Mouse (Mus musculus) neural tube, embryonic 14.5 days (tissue): ENCODE results near the gene Ankrd34a. TPM values are rescaled to one million over a fixed set of nuclear protein-coding genes. Genes with fewer than 3 reads are reported as not detected.

Experiments used
- ATAC-seq: fragments of 200-750 bp; cut with Nextera tagmentation; 2 replicates; pipeline ENCODE4 v1.8.0; 2017; ENCODE audit warnings: low read depth, mild to moderate bottlenecking, moderate TSS enrichment, moderate library complexity
- H3K27ac ChIP-seq: fragments of 300-500 bp; sonication (generic); 2 replicates; pipeline ENCODE4 v1.5.1; 2014; ENCODE audit warnings: low read depth, mild to moderate bottlenecking, control low read depth, low read length, moderate library complexity, mixed read lengths
- H3K27me3 ChIP-seq: fragments of 300-500 bp; sonication (generic); 2 replicates; pipeline ENCODE4 v1.6.1; 2014; ENCODE audit warnings: low read length; ENCODE audit not compliant: control insufficient read depth, insufficient read depth
- H3K36me3 ChIP-seq: fragments of 300-500 bp; sonication (generic); 2 replicates; pipeline ENCODE4 v1.6.1; 2014; ENCODE audit warnings: low read length, mixed read lengths; ENCODE audit not compliant: control insufficient read depth, insufficient read depth
- H3K4me1 ChIP-seq: fragments of 300-500 bp; sonication (generic); 2 replicates; pipeline ENCODE4 v1.6.1; 2014; ENCODE audit warnings: low read length; ENCODE audit not compliant: control insufficient read depth, insufficient read depth
- H3K4me2 ChIP-seq: fragments of 300-500 bp; sonication (generic); 2 replicates; pipeline ENCODE4 v1.6.1; 2014; ENCODE audit warnings: mild to moderate bottlenecking, low read depth, low read length, control low read depth
- H3K4me3 ChIP-seq: fragments of 300-500 bp; sonication (generic); 2 replicates; pipeline ENCODE4 v1.5.1; 2014; ENCODE audit warnings: low read depth, low read length, control low read depth, mixed read lengths
- H3K9ac ChIP-seq: fragments of 300-500 bp; sonication (generic); replicated peaks from 2 replicates; pipeline ENCODE4 v1.6.1; 2014; ENCODE audit warnings: low read depth, mild to moderate bottlenecking, control low read depth, low read length, mixed read lengths
- H3K9me3 ChIP-seq: fragments of 300-500 bp; sonication (generic); 2 replicates; pipeline ENCODE4 v1.6.1; 2016; ENCODE audit warnings: low read length; ENCODE audit not compliant: control insufficient read depth
- WGBS: fragments of 180-500 bp; shearing (Covaris S2); extraction: QIAGEN DNeasy Blood & Tissue Kit; methylation state at CpG from one replicate; pipeline ENCODE4 v1.1.7; 2014; 5-methylcytosine and 5-hydroxymethylcytosine counted together
- polyA plus RNA-seq: library from polyadenylated mRNA; unstranded; fragments of >200 nt; fragmentation: Nextera tagmentation; extraction: Ambion mirVana; gene quantifications from 2 replicates; pipeline ENCODE4 v1.2.1, GENCODE M21; 2014

Gene Ankrd34a
- polyA plus RNA-seq = 18.6 and 21.0 TPM in 2 replicates

DNA sequence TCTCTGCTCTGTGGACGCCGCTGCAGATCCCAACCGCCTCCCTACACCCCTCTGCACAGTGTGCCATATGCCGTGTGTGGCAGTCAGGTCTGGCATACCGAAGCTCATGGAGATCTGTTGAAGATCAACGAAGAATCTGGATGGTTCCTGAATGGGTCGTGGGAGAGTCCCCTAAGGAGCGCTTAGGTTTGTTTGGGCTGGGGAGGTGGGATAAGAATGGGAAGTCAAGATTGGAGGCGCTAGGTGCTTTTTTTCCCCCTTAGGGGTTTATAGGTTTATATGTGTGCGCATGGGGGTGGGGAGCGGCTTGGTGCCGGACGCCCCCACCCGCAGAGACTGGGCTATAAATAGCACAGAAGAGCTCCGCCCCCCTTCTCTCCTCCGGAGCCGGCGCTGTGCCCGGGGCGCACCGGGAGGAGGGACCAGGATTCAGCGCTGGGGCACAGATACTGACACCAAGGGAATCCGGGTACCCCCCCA, at the start of gene Ankrd34a:
Gene Ankrd34a (plus strand): TSS at position 409 of the 480 bp plus-strand sequence.
- H3K4me2 ChIP-seq = peak within 1 kb of the TSS; percentile 64
- H3K27ac ChIP-seq = peak within 1 kb of the TSS; percentile 75; the same call in 1 of the 2 replicates
- H3K4me1 ChIP-seq = peaks cover 31% of the 10 kb centered on the region
- H3K36me3 ChIP-seq = no peaks in the 10 kb centered on the region
- peak within 1 kb of the TSS; percentile 54 for H3K4me3 ChIP-seq
- peak within 1 kb of the TSS; percentile 69 for H3K9ac ChIP-seq
- under 1% methylated on average over 16 of the region's 23 CpGs for WGBS
- H3K27me3 ChIP-seq = no peaks in the 10 kb centered on the region
- no peak for ATAC-seq
- no peaks in the 10 kb centered on the region for H3K9me3 ChIP-seq

DNA sequence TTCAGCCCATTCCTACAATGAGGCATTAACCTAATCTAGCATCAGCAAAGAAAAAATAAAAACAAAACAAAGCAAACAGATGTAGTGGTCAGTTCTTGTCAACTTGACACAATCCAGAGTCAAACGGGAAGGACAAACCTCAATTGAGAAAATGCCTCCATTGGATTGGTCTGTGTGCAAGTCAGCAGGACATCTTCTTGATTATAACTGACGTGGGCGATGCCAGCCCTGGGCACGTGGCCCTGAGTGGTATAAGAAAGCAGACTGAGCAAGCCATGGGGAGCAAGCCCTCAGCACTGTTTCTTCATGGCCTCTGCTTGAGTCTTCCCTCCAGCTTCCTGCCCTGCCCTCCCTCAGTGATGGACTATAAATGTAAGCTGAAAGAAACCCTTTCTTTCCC, 49.6 kb upstream of the Ankrd34a start:
- H3K9ac ChIP-seq = no peak overlapping the region

DNA sequence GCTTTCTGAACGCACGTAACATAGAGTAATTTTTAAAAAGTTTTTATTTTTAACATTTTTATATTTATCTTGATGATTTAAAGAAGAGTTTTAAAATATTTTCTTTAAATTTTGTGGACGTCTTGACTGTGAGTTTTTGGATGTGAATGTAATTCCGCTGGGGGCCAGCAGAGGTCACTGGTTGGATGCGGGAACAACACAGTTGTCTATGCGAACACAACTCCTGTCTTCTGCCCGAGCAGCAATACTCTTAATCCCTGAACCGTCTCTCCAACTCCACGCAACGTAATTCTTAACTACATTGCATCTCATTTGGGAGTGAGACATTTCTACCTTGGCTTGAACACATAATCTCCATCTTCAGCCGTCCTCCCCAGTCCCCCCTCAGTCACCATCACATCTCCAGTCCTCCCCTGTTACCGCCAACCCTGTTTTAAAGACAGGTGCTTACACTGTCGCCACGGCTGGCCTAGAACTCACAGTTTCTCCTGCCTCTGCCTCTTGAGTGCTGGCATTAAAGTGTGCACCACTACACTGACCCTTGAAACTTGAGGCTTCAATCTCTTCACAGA, 49.0 kb upstream of the Ankrd34a start:
- H3K9ac ChIP-seq = no peak overlapping the region
- no peaks in the 10 kb centered on the region for H3K36me3 ChIP-seq
- H3K4me2 ChIP-seq = peak overlapping the region; percentile 9; the same call in 1 of the 2 replicates
- WGBS = 12% methylated on average over 14 of the region's 14 CpGs
- peak; percentile 63; the same call in 1 of the 2 replicates for ATAC-seq
- no peak overlapping the region for H3K4me3 ChIP-seq
- H3K9me3 ChIP-seq = no peaks in the 10 kb centered on the region
- no peaks in the 10 kb centered on the region for H3K4me1 ChIP-seq
- H3K27ac ChIP-seq = no peak overlapping the region
- no peaks in the 10 kb centered on the region for H3K27me3 ChIP-seq

More for the DNA sequence above, 49.6 kb upstream of the Ankrd34a start:
- Histone ChIP-seq H3K9me3 (no peaks in the 10 kb centered on the region), H3K4me1 (no peaks in the 10 kb centered on the region), H3K36me3 (no peaks in the 10 kb centered on the region), H3K27me3 (no peaks in the 10 kb centered on the region), H3K4me3 (no peak overlapping the region), H3K27ac (no peak overlapping the region), H3K4me2 (no peak overlapping the region)
- ATAC-seq = peak; percentile 21; the same call in 1 of the 2 replicates
- 42% methylated on average over 4 of the region's 4 CpGs for WGBS

DNA sequence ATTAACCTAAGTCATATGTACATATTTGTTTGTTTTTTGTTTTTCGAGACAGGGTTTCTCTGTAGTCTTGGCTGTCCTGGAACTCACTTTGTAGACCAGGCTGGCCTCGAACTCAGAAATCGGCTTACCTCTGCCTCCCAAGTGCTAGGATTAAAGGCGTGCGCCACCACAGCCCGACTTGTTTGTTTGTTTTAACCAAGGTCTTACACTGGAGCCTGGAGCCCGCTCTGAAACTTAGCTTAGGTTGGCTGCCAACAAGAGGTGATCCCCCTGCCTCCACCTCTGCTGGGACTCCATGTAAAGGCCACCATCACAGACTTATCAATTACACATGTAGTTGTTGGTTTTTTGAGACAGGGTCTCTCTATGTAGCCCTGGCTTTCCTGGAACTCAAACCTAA, 47.6 kb upstream of the Ankrd34a start:
- H3K36me3 ChIP-seq = no peaks in the 10 kb centered on the region
- no peak overlapping the region for H3K4me2 ChIP-seq
- H3K4me3 ChIP-seq = no peak overlapping the region
- no peaks in the 10 kb centered on the region for H3K9me3 ChIP-seq
- no peaks in the 10 kb centered on the region for H3K27me3 ChIP-seq
- 80% methylated on average over 7 of the region's 7 CpGs for WGBS
- no peak overlapping the region for H3K9ac ChIP-seq
- ATAC-seq = no peak
- H3K4me1 ChIP-seq = no peaks in the 10 kb centered on the region
- no peak overlapping the region for H3K27ac ChIP-seq

DNA sequence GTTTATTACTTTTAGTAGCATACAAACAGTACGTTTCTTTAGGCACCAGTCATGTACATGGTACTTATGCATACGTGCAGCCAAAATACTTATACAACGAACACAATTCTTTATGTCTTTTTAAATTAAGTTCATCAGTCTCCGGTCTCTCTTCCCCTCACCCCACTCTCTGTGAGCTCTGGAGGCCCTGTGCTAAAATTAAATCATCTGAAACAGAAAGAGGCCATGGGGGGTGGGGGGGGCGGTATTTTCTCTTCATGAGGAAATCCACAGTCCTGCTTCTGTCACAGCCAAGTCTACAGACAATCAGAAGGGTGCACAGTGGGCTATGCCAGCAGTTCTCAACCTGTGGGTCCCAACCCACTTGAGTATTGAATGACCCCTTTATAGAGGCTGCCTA, 47.1 kb upstream of the Ankrd34a start:
- Histone ChIP-seq H3K27me3 (no peaks in the 10 kb centered on the region), H3K36me3 (no peaks in the 10 kb centered on the region), H3K9me3 (no peaks in the 10 kb centered on the region), H3K4me3 (no peak overlapping the region), H3K27ac (no peak overlapping the region), H3K4me2 (no peak overlapping the region), H3K9ac (no peak overlapping the region), H3K4me1 (no peaks in the 10 kb centered on the region)
- ATAC-seq = no peak
- 84% methylated on average over 5 of the region's 5 CpGs for WGBS

DNA sequence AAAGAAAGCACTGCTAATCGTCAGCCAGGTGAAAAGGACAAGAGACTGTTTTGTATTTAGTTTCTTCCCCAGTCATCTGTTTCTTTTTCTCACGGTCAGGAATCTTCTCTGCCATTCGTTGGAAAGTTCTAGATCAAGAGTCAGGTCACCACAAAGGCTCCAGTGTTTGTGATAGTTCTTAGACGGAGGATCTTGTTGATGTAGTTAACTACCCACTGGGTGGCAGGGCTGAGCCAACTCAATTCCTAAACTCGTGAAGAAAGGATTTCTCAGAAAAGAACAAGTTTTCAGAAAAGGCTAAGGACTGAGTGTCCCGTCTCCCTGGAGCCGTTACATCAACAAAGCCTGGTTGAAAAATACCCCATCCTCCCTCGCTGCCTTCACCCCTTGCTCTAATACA, 45.2 kb upstream of the Ankrd34a start:
- no peak for ATAC-seq
- Histone ChIP-seq H3K9me3 (no peaks in the 10 kb centered on the region), H3K4me3 (no peak overlapping the region), H3K9ac (no peak overlapping the region), H3K27me3 (no peaks in the 10 kb centered on the region), H3K4me1 (peaks cover 5% of the 10 kb centered on the region; the same call in 1 of the 2 replicates), H3K36me3 (no peaks in the 10 kb centered on the region), H3K27ac (no peak overlapping the region), H3K4me2 (no peak overlapping the region)
- 14% methylated on average over 8 of the region's 8 CpGs for WGBS

DNA sequence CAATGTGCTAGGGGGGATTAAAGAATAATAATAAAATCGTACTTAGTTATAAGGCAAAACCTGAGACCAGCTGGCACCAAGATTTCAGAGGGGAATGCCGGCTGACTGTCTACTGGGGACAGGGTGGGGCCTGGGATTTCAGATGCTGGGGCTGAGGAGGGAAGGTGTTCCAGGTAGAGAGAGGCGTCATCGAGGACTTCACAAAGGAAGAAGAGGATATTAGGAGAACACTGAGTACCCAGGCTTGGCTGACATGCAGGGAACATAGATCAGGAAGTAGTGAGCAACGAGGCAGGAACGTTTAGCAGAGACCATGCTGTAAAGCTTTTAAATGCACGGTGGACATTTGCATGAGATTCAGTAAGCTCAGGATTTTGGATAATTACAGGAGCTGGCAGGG, 44.5 kb upstream of the Ankrd34a start:
- no peaks in the 10 kb centered on the region for H3K27me3 ChIP-seq
- no peaks in the 10 kb centered on the region for H3K36me3 ChIP-seq
- no peak overlapping the region for H3K4me2 ChIP-seq
- WGBS = 76% methylated on average over 7 of the region's 7 CpGs
- H3K9me3 ChIP-seq = no peaks in the 10 kb centered on the region
- H3K9ac ChIP-seq = no peak overlapping the region
- no peak overlapping the region for H3K27ac ChIP-seq
- no peak overlapping the region for H3K4me3 ChIP-seq
- no peak for ATAC-seq
- H3K4me1 ChIP-seq = peaks cover 7% of the 10 kb centered on the region; the same call in 1 of the 2 replicates

DNA sequence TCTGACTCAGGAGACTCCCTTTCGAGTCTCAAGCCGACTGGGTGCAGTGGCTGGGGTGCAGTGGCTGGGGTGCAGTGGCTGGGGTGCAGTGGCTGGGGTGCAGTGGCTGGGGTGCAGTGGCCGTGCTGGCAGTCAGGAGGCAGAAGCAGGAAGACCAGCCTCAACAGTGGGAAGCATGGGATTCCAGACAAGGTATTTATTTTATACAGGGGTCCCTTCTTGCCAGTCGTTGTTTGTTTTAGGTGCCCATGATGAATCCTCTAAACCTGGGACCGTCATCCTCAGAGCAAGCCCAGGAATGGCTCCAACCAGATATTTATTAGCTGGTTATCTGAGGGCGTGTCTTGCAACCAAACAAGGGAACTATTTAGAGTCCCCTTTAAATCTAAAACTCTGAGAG, 42.8 kb upstream of the Ankrd34a start:
- Histone ChIP-seq H3K9me3 (no peaks in the 10 kb centered on the region), H3K9ac (no peak overlapping the region), H3K27me3 (no peaks in the 10 kb centered on the region), H3K36me3 (no peaks in the 10 kb centered on the region), H3K4me2 (no peak overlapping the region), H3K4me3 (no peak overlapping the region), H3K4me1 (peaks cover 7% of the 10 kb centered on the region; the same call in 1 of the 2 replicates), H3K27ac (no peak overlapping the region)
- no peak for ATAC-seq
- WGBS = 81% methylated on average over 6 of the region's 6 CpGs

DNA sequence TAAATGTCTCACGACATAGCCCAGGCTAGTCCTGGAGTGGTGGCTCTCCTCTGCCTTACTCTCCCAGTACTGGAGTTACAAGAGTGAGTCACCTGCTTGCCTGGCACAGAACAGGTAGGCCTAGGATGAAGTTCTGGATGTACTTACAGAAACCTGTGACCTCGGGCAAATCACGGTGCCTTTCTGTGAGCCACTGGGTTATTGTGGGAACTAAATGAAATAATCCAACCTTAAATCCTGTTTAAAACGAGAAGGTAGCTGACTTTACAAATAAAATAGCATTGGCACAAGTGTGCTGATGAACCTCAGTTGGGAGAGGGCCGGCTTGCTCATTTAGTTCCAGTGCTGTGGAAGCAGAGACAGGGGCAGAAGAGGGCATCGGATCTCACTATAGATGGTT, 42.2 kb upstream of the Ankrd34a start:
- WGBS = 89% methylated on average over 6 of the region's 6 CpGs
- no peak for ATAC-seq
- no peak overlapping the region for H3K4me2 ChIP-seq
- H3K36me3 ChIP-seq = no peaks in the 10 kb centered on the region
- H3K9ac ChIP-seq = no peak overlapping the region
- H3K4me1 ChIP-seq = peaks cover 11% of the 10 kb centered on the region
- no peak overlapping the region for H3K4me3 ChIP-seq
- H3K27me3 ChIP-seq = no peaks in the 10 kb centered on the region
- H3K27ac ChIP-seq = no peak overlapping the region
- H3K9me3 ChIP-seq = no peaks in the 10 kb centered on the region
